Mouse (Mus musculus) heart, embryonic 14.5 days (tissue): Measurements from ENCODE around the gene Tnip2. TPM values are rescaled to one million over a fixed set of nuclear protein-coding genes. Genes with fewer than 3 reads are reported as not detected.

Experiments
- ATAC-seq: fragments of 200-750 bp; cut with Nextera tagmentation; 2 replicates; pipeline ENCODE4 v1.8.0; 2017; ENCODE audit warnings: low read depth, moderate TSS enrichment; ENCODE audit not compliant: insufficient number of reproducible peaks, insufficient read depth, low FRiP score
- H3K27ac ChIP-seq, 2 experiments: fragments of 200-500 bp in 1 of 2; fragments of 300-500 bp in 1 of 2; sonication (generic) in 1 of 2; replicated peaks in 1 of 2; 2 replicates each; pipeline ENCODE4 v1.5.1; 2012 to 2014; ENCODE audit warnings: low read depth in 2 of 2, low read length in 2 of 2, control low read depth in 1 of 2, mild to moderate bottlenecking in 1 of 2, mixed read lengths in 1 of 2; ENCODE audit not compliant: control insufficient read depth in 1 of 2, insufficient read depth in 1 of 2
- H3K27me3 ChIP-seq: fragments of 300-500 bp; sonication (generic); 2 replicates; pipeline ENCODE4 v1.6.1; 2014; ENCODE audit warnings: mild to moderate bottlenecking, low read length, control low read depth; ENCODE audit not compliant: control insufficient read depth, insufficient read depth
- H3K36me3 ChIP-seq: fragments of 300-500 bp; sonication (generic); 2 replicates; pipeline ENCODE4 v1.6.1; 2014; ENCODE audit warnings: mild to moderate bottlenecking, control low read depth, low read length, mixed read lengths; ENCODE audit not compliant: control insufficient read depth, insufficient read depth
- H3K4me1 ChIP-seq, 2 experiments: fragments of 200-500 bp in 1 of 2; fragments of 300-500 bp in 1 of 2; sonication (generic) in 1 of 2; 2 replicates each; pipeline ENCODE4 v1.6.1; 2012 to 2014; ENCODE audit warnings: low read length in 2 of 2, control low read depth in 1 of 2, mixed read lengths in 1 of 2; ENCODE audit not compliant: control insufficient read depth in 2 of 2, insufficient read depth in 2 of 2
- H3K4me2 ChIP-seq: fragments of 300-500 bp; sonication (generic); 2 replicates; pipeline ENCODE4 v1.6.1; 2014; ENCODE audit warnings: mild to moderate bottlenecking, low read length
- H3K4me3 ChIP-seq, 2 experiments: fragments of 200-500 bp in 1 of 2; fragments of 300-500 bp in 1 of 2; sonication (generic) in 1 of 2; 2 replicates each; pipeline ENCODE4 v1.5.1; 2012 to 2014; ENCODE audit warnings: low read length in 2 of 2, mild to moderate bottlenecking in 2 of 2, control low read depth in 1 of 2, low read depth in 1 of 2, moderate library complexity in 1 of 2; ENCODE audit not compliant: control insufficient read depth in 1 of 2, insufficient read depth in 1 of 2
- H3K9ac ChIP-seq: fragments of 300-500 bp; sonication (generic); 2 replicates; pipeline ENCODE4 v1.6.1; 2014; ENCODE audit warnings: mild to moderate bottlenecking, low read length
- H3K9me3 ChIP-seq: fragments of 300-500 bp; sonication (generic); 2 replicates; pipeline ENCODE4 v1.6.1; 2016; ENCODE audit warnings: low read length, control low read depth; ENCODE audit not compliant: control insufficient read depth
- WGBS: fragments of 180-500 bp; shearing (Covaris S2); extraction: QIAGEN DNeasy Blood & Tissue Kit; methylation state at CpG from one replicate; pipeline ENCODE4 v1.1.7; 2014; 5-methylcytosine and 5-hydroxymethylcytosine counted together
- polyA plus RNA-seq: library from polyadenylated mRNA; unstranded; fragments of >200 nt; fragmentation: Nextera tagmentation; extraction: Ambion mirVana; gene quantifications from 2 replicates; pipeline ENCODE4 v1.2.1, GENCODE M21; 2014

The Tnip2 gene
- 17.0 and 19.9 TPM in 2 replicates for polyA plus RNA-seq

- H3K4me3 ChIP-seq: peak within 1 kb of the TSS; percentile 67 to 89
- H3K27ac ChIP-seq: peak within 1 kb of the TSS in 1 of 2 experiments; percentile 42; a peak in 2 of 4 replicates
- H3K4me1 ChIP-seq: peaks cover 10 to 24% of the 10 kb centered on the region in 2 experiments
- peak; percentile 97 for ATAC-seq
- H3K36me3 ChIP-seq: no peaks in the 10 kb centered on the region
- H3K4me2 ChIP-seq: peak within 1 kb of the TSS; percentile 95
- H3K9ac ChIP-seq: peak within 1 kb of the TSS; percentile 87
- no peaks in the 10 kb centered on the region for H3K27me3 ChIP-seq
- H3K9me3 ChIP-seq: no peaks in the 10 kb centered on the region
- WGBS: under 1% methylated on average over 64 of the region's 64 CpGs
Measured at GRCm38 (mm10) chr5:34513466-34514217, at the start of gene Tnip2. Gene Tnip2, minus strand, starts transcription at chr5:34513991.

GRCm38 (mm10) chr5:34551821-34552220 is 38.0 kb upstream of the Tnip2 start:
- Histone ChIP-seq H3K27me3 (no peaks in the 10 kb centered on the region), H3K9ac (no peak overlapping the region), H3K9me3 (no peaks in the 10 kb centered on the region), H3K36me3 (peaks cover 47% of the 10 kb centered on the region), H3K4me3 (no peak overlapping the region), H3K27ac (no peak overlapping the region), H3K4me1 (peaks cover 10 to 11% of the 10 kb centered on the region in 2 experiments), H3K4me2 (no peak overlapping the region)
- 93% methylated on average over 4 of the region's 4 CpGs for WGBS
- ATAC-seq: no peak

DNA sequence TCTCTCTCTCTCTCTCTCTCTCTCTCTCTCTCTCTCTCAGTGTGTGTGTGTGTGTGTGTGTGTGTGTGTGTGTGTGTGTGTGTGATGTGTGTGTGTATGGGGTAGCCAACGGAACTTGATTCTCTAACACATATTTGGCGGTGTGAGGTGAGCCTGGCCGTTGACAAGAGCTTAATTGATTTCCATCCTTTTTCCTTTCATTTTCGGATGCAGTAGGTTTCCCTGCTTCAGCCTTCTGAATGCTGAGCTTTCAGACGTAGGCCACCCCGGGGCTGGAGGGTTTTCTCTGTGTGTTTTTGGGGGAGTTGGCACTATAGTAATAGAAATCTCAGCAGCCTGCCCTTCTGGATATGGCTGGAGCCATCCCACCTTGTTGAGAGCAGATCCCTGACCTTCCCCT is 36.5 kb upstream of the Tnip2 start:
- WGBS: 43% methylated on average over 6 of the region's 6 CpGs

DNA sequence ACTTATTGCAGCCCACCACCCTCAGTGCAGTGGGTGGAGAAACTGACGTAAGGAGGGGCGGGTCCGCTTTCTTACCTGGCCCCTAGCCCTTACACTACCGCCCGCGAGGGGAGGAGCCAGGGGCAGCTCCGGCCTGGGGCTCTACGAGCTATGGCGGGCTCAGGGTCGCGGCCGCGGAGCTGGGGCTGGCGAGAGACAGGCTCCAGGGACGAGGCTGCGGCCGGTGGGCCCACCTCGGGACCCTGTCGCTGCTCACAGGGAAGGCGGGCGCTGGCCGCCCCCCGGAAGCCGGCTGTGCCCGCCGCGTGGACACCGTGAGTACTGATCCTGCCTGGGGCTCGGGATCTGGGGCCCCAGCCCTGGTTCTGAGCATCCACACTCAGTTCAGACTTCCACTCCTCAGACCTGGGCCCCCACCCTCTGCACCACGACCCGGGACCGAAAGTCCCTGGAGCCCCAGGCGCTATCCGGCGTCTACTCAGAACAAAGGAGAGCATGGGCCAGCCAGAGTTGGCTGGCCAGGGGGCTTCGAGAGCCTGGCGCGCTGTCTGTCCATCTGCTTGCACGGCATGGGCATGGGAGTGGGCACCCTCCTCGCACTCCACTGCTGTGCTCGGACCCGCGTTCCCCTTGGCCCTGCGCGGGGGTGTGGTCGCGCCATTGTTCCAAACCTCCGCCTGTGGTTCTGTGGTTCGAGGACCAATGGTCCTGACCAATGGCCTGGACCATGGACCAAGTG is 35.9 kb upstream of the Tnip2 start:
- Histone ChIP-seq H3K4me1 (peaks cover 10 to 11% of the 10 kb centered on the region in 2 experiments), H3K4me3 (peak overlapping the region; percentile 80 to 85), H3K4me2 (peak overlapping the region; percentile 76), H3K27me3 (no peaks in the 10 kb centered on the region), H3K27ac (0 out of 4 replicates have a peak overlapping the region, but pooled peaks of 1 of the 2 experiments have one; percentile 1), H3K9me3 (no peaks in the 10 kb centered on the region), H3K36me3 (peaks cover 27% of the 10 kb centered on the region), H3K9ac (peak overlapping the region; percentile 91)
- WGBS: 1% methylated on average over 45 of the region's 49 CpGs
- peak; percentile 76 for ATAC-seq

More for the DNA sequence above, 36.5 kb upstream of the Tnip2 start:
- peaks cover 10 to 11% of the 10 kb centered on the region in 2 experiments for H3K4me1 ChIP-seq
- ATAC-seq: no peak
- H3K36me3 ChIP-seq: peaks cover 32% of the 10 kb centered on the region
- no peak overlapping the region for H3K27ac ChIP-seq
- H3K27me3 ChIP-seq: no peaks in the 10 kb centered on the region
- peak overlapping the region; percentile 76 for H3K4me2 ChIP-seq
- H3K9ac ChIP-seq: peak overlapping the region; percentile 91
- no peaks in the 10 kb centered on the region for H3K9me3 ChIP-seq
- H3K4me3 ChIP-seq: peak overlapping the region; percentile 80 to 85

DNA sequence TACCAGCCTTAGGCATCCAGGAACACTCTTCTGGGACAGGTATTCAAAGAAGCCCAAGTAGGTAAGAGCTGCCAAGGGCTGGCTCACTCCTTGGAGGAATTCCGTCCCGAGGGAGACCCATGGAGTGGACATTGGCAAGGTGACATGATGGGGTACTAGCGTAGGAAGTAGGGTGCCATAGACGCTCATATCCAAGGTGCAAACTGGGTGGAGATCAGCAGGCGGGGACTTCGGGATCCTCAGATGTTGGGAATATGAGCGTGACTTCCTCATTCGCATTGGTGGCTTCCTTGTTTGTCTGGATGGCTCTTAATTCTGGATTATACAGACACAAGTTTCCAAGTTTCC is 35.3 kb upstream of the Tnip2 start:
- no peak overlapping the region for H3K27ac ChIP-seq
- ATAC-seq: no peak

DNA sequence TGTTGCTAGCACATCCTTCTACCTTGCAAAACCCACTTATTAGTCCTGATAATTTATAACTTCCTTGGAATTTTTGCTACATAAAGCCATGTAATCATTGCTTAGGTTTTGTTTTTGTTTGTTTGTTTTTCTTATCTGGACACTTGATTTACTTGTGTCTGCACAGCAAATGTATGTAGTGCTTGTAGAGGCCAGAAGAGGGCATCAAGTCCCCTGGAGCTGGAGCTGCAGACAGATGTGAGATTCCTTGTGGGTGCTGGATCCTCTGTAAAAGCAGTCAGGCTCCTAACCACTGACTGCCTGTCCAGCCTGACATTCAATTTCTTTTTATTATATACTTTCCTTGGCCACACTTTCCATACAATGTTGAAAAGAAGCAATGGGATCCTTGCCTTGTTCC is 33.6 kb upstream of the Tnip2 start:
- no peak for ATAC-seq
- H3K4me3 ChIP-seq: no peak overlapping the region
- H3K9ac ChIP-seq: no peak overlapping the region
- H3K9me3 ChIP-seq: no peaks in the 10 kb centered on the region
- H3K36me3 ChIP-seq: peaks cover 13% of the 10 kb centered on the region; the same call in 1 of the 2 replicates
- H3K4me1 ChIP-seq: peaks cover 10 to 16% of the 10 kb centered on the region in 2 experiments
- H3K4me2 ChIP-seq: no peak overlapping the region
- no peak overlapping the region for H3K27ac ChIP-seq
- H3K27me3 ChIP-seq: no peaks in the 10 kb centered on the region

More for the DNA sequence above, 35.3 kb upstream of the Tnip2 start:
- peak overlapping the region; percentile 91 for H3K9ac ChIP-seq
- H3K9me3 ChIP-seq: no peaks in the 10 kb centered on the region
- WGBS: 18% methylated on average over 8 of the region's 8 CpGs
- H3K36me3 ChIP-seq: peaks cover 23% of the 10 kb centered on the region
- peak overlapping the region; percentile 80 to 85 for H3K4me3 ChIP-seq
- H3K27me3 ChIP-seq: no peaks in the 10 kb centered on the region
- peaks cover 10 to 11% of the 10 kb centered on the region in 2 experiments for H3K4me1 ChIP-seq
- peak overlapping the region; percentile 76 for H3K4me2 ChIP-seq

DNA sequence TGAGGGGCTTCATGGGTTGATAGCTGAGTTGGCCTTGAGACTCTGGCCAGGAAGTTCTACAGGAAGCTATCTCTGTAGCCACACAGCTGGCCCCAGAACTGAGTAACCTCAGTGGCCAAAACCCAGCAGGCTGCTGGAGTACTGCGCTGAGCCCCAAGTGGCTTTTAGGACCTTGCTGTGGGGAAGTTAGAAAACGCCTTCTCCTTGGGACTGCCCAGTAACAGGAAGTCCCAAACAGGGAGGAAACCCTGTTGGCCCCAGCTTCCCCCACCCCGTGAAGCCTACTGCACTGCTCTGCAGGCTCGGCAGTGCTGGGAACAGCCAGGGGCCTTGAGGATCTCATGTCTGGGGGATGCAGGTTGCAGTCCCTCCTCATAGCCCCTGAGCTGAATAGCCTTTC is 29.3 kb upstream of the Tnip2 start:
- Histone ChIP-seq H3K9me3 (no peaks in the 10 kb centered on the region), H3K36me3 (no peaks in the 10 kb centered on the region), H3K4me1 (peaks cover 3 to 5% of the 10 kb centered on the region in 2 experiments; a peak in 2 of 4 replicates), H3K9ac (no peak overlapping the region), H3K4me3 (no peak overlapping the region), H3K4me2 (no peak overlapping the region), H3K27me3 (no peaks in the 10 kb centered on the region), H3K27ac (no peak overlapping the region)
- no peak for ATAC-seq
- 52% methylated on average over 4 of the region's 4 CpGs for WGBS
